Mouse (Mus musculus) G1E (cell line): ENCODE measurements around the gene Ppp6c. TPM values are rescaled to one million over a fixed set of nuclear protein-coding genes. Genes with fewer than 3 reads are reported as not detected.

Experiments used
- ATAC-seq: 2 replicates; pipeline ENCODE4 v1.8.0; 2016; ENCODE audit warnings: mild to moderate bottlenecking; ENCODE audit not compliant: insufficient number of reproducible peaks, poor library complexity, low FRiP score, severe bottlenecking; ENCODE audit errors: extremely low read depth
- DNase-seq: peaks from one replicate; pipeline ENCODE4 v3.0.0; 2012; ENCODE audit warnings: low spot score
- H3K27me3 ChIP-seq: 2 replicates; pipeline ENCODE4 v1.6.1; 2012; ENCODE audit warnings: mild to moderate bottlenecking, low read length, inconsistent platforms; ENCODE audit not compliant: insufficient read depth
- H3K36me3 ChIP-seq: replicated peaks from 2 replicates; pipeline ENCODE3; 2012; ENCODE audit warnings: mild to moderate bottlenecking, inconsistent platforms
- H3K4me1 ChIP-seq: 2 replicates; pipeline ENCODE4 v1.6.1; 2012; ENCODE audit warnings: low read depth, low read length, inconsistent platforms, mixed read lengths; ENCODE audit not compliant: insufficient read depth
- H3K4me3 ChIP-seq: 2 replicates; pipeline ENCODE4 v1.5.1; 2012; ENCODE audit warnings: low read depth, mild to moderate bottlenecking, inconsistent platforms, low read length, moderate library complexity, mixed read lengths
- H3K9me3 ChIP-seq: replicated peaks from 2 replicates; pipeline ENCODE4 v1.6.1; 2012; ENCODE audit warnings: inconsistent platforms
- CTCF ChIP-seq: IDR thresholded peaks from 2 replicates; pipeline ENCODE4 v1.5.1; 2012; ENCODE audit warnings: low read depth, low read length, inconsistent platforms, mixed read lengths
- GATA1 ChIP-seq: IDR thresholded peaks from 2 replicates; pipeline ENCODE4 v1.6.1; 2012; ENCODE audit warnings: borderline replicate concordance, low read length, inconsistent platforms, mixed read lengths
- GATA2 ChIP-seq: IDR thresholded peaks from 2 replicates; pipeline ENCODE4 v1.6.1; 2012; ENCODE audit warnings: low read depth, low read length, inconsistent platforms, borderline replicate concordance
- POLR2AphosphoS5 ChIP-seq: IDR thresholded peaks from 2 replicates; pipeline ENCODE4 v1.6.1; 2012; ENCODE audit warnings: low read depth, low read length, inconsistent platforms; ENCODE audit not compliant: insufficient replicate concordance
- TAL1 ChIP-seq: conservative IDR thresholded peaks from 2 replicates; pipeline ENCODE4 v1.6.1; 2012; ENCODE audit warnings: low read depth, low read length, inconsistent platforms, mixed read lengths
- polyA plus RNA-seq: library from polyadenylated mRNA; stranded (reverse); fragments of >175 nt; gene quantifications from 2 replicates; pipeline ENCODE4 v1.2.3, GENCODE M21; 2012
- total RNA-seq, 2 experiments: library from RNA; stranded (forward) in 1 of 2; stranded (reverse) in 1 of 2; fragments of 200-1000 nt in 1 of 2; fragments of >200 nt in 1 of 2; fragmentation: Nextera tagmentation in 1 of 2; gene quantifications; 2 replicates each; pipeline ENCODE4 v1.2.3; 2014 to 2017

The Ppp6c gene
- total and polyA plus RNA-seq, 3 experiments = 3.8 to 167 (median 93.4) TPM

- peak; percentile 72 for DNase-seq
- no peak for TF ChIP-seq GATA2
- TF ChIP-seq POLR2AphosphoS5 = no peak
- no peak for TF ChIP-seq GATA1
- no peak for TF ChIP-seq CTCF
- peak overlapping the region; percentile 93 for H3K4me3 ChIP-seq
- no peaks in the 10 kb centered on the region for H3K27me3 ChIP-seq
- peaks cover 28% of the 10 kb centered on the region for H3K36me3 ChIP-seq
- H3K9me3 ChIP-seq = no peaks in the 10 kb centered on the region
- H3K4me1 ChIP-seq = peaks cover 18% of the 10 kb centered on the region
- ATAC-seq = no peak
Measured at GRCm38 (mm10) chr2:39189961-39190560, 36.2 kb downstream of the Ppp6c start.

- ATAC-seq = no peak
- H3K4me1 ChIP-seq = peaks cover 17% of the 10 kb centered on the region
- DNase-seq = no peak
- no peaks in the 10 kb centered on the region for H3K9me3 ChIP-seq
- no peaks in the 10 kb centered on the region for H3K27me3 ChIP-seq
- TF ChIP-seq POLR2AphosphoS5 (no peak), TAL1 (no peak), GATA2 (no peak), GATA1 (no peak), CTCF (no peak)
- no peak overlapping the region for H3K4me3 ChIP-seq
- H3K36me3 ChIP-seq = peaks cover 34% of the 10 kb centered on the region
Measured at GRCm38 (mm10) chr2:39185942-39186341, 40.3 kb downstream of the Ppp6c start.

GRCm38 (mm10) chr2:39183587-39183986 lies 42.7 kb downstream of the Ppp6c start:
- H3K9me3 ChIP-seq = no peaks in the 10 kb centered on the region
- H3K36me3 ChIP-seq = peaks cover 40% of the 10 kb centered on the region
- no peak for ATAC-seq

GRCm38 (mm10) chr2:39160996-39161395 lies 65.3 kb downstream of the Ppp6c start:
- DNase-seq = no peak
- H3K27me3 ChIP-seq = no peaks in the 10 kb centered on the region
- H3K36me3 ChIP-seq = peaks cover 14% of the 10 kb centered on the region
- no peaks in the 10 kb centered on the region for H3K9me3 ChIP-seq
- TF ChIP-seq CTCF = no peak
- no peak for TF ChIP-seq POLR2AphosphoS5
- TF ChIP-seq TAL1 = no peak
- no peak for TF ChIP-seq GATA1
- H3K4me1 ChIP-seq = no peaks in the 10 kb centered on the region
- H3K4me3 ChIP-seq = no peak overlapping the region
- ATAC-seq = no peak

More at GRCm38 (mm10) chr2:39183587-39183986, 42.7 kb downstream of the Ppp6c start:
- H3K4me1 ChIP-seq = peaks cover 3% of the 10 kb centered on the region
- H3K4me3 ChIP-seq = no peak overlapping the region
- no peaks in the 10 kb centered on the region for H3K27me3 ChIP-seq
- no peak for DNase-seq
- TF ChIP-seq GATA1 (no peak), TAL1 (no peak), CTCF (no peak), GATA2 (no peak), POLR2AphosphoS5 (no peak)

- Histone ChIP-seq H3K9me3 (no peaks in the 10 kb centered on the region), H3K27me3 (no peaks in the 10 kb centered on the region), H3K4me1 (no peaks in the 10 kb centered on the region), H3K4me3 (no peak overlapping the region), H3K36me3 (peaks cover 21% of the 10 kb centered on the region)
- no peak for ATAC-seq
- no peak for DNase-seq
- TF ChIP-seq GATA1 = no peak
- no peak for TF ChIP-seq TAL1
- TF ChIP-seq GATA2 = no peak
- TF ChIP-seq CTCF = no peak
- TF ChIP-seq POLR2AphosphoS5 = no peak
Measured at GRCm38 (mm10) chr2:39157916-39158315, 68.3 kb downstream of the Ppp6c start.

GRCm38 (mm10) chr2:39156821-39157220 lies 69.4 kb downstream of the Ppp6c start:
- ATAC-seq (no peak), DNase-seq (no peak)
- Histone ChIP-seq H3K36me3 (peaks cover 21% of the 10 kb centered on the region), H3K27me3 (no peaks in the 10 kb centered on the region), H3K4me1 (no peaks in the 10 kb centered on the region), H3K4me3 (no peak overlapping the region), H3K9me3 (no peaks in the 10 kb centered on the region)
- TF ChIP-seq POLR2AphosphoS5 (no peak), TAL1 (no peak)

- Histone ChIP-seq H3K4me1 (peaks cover 7% of the 10 kb centered on the region), H3K27me3 (no peaks in the 10 kb centered on the region), H3K36me3 (peaks cover 9% of the 10 kb centered on the region), H3K9me3 (no peaks in the 10 kb centered on the region), H3K4me3 (no peak overlapping the region)
- TF ChIP-seq CTCF (no peak), POLR2AphosphoS5 (no peak), TAL1 (no peak), GATA1 (no peak), GATA2 (no peak)
- ATAC-seq (no peak), DNase-seq (no peak)
Measured at GRCm38 (mm10) chr2:39150943-39151342, 75.3 kb downstream of the Ppp6c start.

GRCm38 (mm10) chr2:39148075-39148474 lies 78.2 kb downstream of the Ppp6c start:
- ATAC-seq (peak; percentile 81), DNase-seq (peak; percentile 53)
- Histone ChIP-seq H3K36me3 (no peaks in the 10 kb centered on the region), H3K4me1 (peaks cover 12% of the 10 kb centered on the region), H3K9me3 (no peaks in the 10 kb centered on the region), H3K27me3 (no peaks in the 10 kb centered on the region), H3K4me3 (no peak overlapping the region)
- TF ChIP-seq CTCF = no peak
- no peak for TF ChIP-seq POLR2AphosphoS5
- no peak for TF ChIP-seq GATA1
- no peak for TF ChIP-seq TAL1
- no peak for TF ChIP-seq GATA2
